Mouse (Mus musculus): ENCODE measurements around the gene Tmem17. TPM values are rescaled to one million over a fixed set of nuclear protein-coding genes. Genes with fewer than 3 reads are reported as not detected.
A peak's percentile ranks its signal among the peaks of the same experiment; 100 is the strongest.

Tmem17 gene
- polyA plus RNA-seq, 1 experiment from 2014 or later = 20.0 TPM

DNA sequence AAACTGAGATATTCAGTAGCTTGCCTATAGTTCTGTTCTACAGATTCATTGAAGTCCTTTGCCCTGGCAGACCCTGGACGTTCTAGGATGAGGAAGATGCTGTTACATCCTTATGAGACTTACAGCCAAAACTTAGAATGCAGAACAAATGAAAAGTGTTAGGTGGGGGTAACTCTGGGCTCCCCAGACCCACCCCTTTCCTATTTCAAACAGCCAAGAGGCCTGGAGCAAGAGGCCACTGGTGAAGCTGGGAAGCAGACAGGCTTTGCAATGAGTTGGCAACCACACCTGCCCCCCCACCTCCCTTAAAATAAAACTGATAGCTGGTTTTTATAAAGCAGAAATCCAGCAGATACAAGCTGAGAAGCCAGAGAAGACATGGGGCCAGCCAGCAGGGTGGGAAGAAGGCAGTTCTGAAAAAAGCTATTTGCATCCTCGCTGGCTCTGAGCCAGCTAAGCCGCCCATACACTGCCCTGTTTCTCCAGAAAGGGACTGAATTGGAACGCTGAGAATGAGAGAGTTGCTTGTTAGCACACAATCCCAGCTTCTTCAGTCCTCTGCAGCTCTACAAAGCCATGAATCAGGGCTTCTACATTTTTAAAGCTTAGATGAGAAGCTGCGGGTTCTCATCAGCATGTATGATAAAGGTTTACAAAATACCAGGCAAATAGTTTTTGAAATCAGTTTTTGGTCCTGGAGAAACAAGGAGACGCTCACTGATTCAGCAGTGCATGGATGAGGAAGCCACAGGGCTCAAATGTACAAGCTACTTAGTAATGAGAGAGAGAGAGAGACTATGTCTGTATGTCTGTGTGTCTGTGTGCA, 48.8 kb downstream of the Tmem17 start:
- H3K9ac ChIP-seq (ENCODE audit: low read length) = peak overlapping the region; percentile 2; the same call in 1 of the 2 replicates
- no peaks in the 10 kb centered on the region for H3K27me3 ChIP-seq (replicated peaks; ENCODE audit: control insufficient read depth, insufficient read depth, low read length)
- H3K36me3 ChIP-seq (ENCODE audit: control insufficient read depth, insufficient read depth, low read length) = no peaks in the 10 kb centered on the region
- H3K4me1 ChIP-seq (ENCODE audit: control insufficient read depth, insufficient read depth, low read length) = peaks cover 14% of the 10 kb centered on the region
- peak overlapping the region; percentile 28 for H3K27ac ChIP-seq (ENCODE audit: low read depth, low read length)
- H3K4me2 ChIP-seq (ENCODE audit: low read length) = peak overlapping the region; percentile 16
- ATAC-seq (peak; percentile 93), DNase-seq (ENCODE audit: low spot score) (peak; percentile 90)
- no peak overlapping the region for H3K4me3 ChIP-seq (ENCODE audit: low read depth, low read length)
- 10% methylated on average over 6 of the region's 6 CpGs for WGBS
- H3K9me3 ChIP-seq (replicated peaks; ENCODE audit: control insufficient read depth, low read length) = no peaks in the 10 kb centered on the region

GRCm38 (mm10) chr11:22561329-22561592, 49.4 kb downstream of the Tmem17 start:
- no peaks in the 10 kb centered on the region for H3K36me3 ChIP-seq (ENCODE audit: control insufficient read depth, insufficient read depth, low read length)
- no peaks in the 10 kb centered on the region for H3K27me3 ChIP-seq (replicated peaks; ENCODE audit: control insufficient read depth, insufficient read depth, low read length)
- no peak for DNase-seq (ENCODE audit: low spot score)
- WGBS = 83% methylated on average over 4 of the region's 4 CpGs
- no peak; the same call in 1 of the 2 replicates for ATAC-seq
- no peak overlapping the region for H3K4me3 ChIP-seq (ENCODE audit: low read depth, low read length)
- H3K9ac ChIP-seq (ENCODE audit: low read length) = peak overlapping the region; percentile 2; the same call in 1 of the 2 replicates
- H3K4me2 ChIP-seq (ENCODE audit: low read length) = no peak overlapping the region
- peak overlapping the region; percentile 28 for H3K27ac ChIP-seq (ENCODE audit: low read depth, low read length)
- H3K4me1 ChIP-seq (ENCODE audit: control insufficient read depth, insufficient read depth, low read length) = peaks cover 14% of the 10 kb centered on the region
- no peaks in the 10 kb centered on the region for H3K9me3 ChIP-seq (replicated peaks; ENCODE audit: control insufficient read depth, low read length)

GRCm38 (mm10) chr11:22563706-22564105, 51.8 kb downstream of the Tmem17 start:
- Histone ChIP-seq H3K4me3 (ENCODE audit: low read depth, low read length) (no peak overlapping the region), H3K9ac (ENCODE audit: low read length) (no peak overlapping the region), H3K27me3 (replicated peaks; ENCODE audit: control insufficient read depth, insufficient read depth, low read length) (no peaks in the 10 kb centered on the region), H3K4me2 (ENCODE audit: low read length) (no peak overlapping the region), H3K4me1 (ENCODE audit: control insufficient read depth, insufficient read depth, low read length) (peaks cover 14% of the 10 kb centered on the region), H3K36me3 (ENCODE audit: control insufficient read depth, insufficient read depth, low read length) (no peaks in the 10 kb centered on the region), H3K9me3 (replicated peaks; ENCODE audit: control insufficient read depth, low read length) (no peaks in the 10 kb centered on the region), H3K27ac (ENCODE audit: low read depth, low read length) (no peak overlapping the region)
- 81% methylated on average over 3 of the region's 3 CpGs for WGBS
- DNase-seq (ENCODE audit: low spot score) = no peak
- ATAC-seq = no peak

- no peaks in the 10 kb centered on the region for H3K27me3 ChIP-seq (replicated peaks; ENCODE audit: control insufficient read depth, insufficient read depth, low read length)
- H3K9ac ChIP-seq (ENCODE audit: low read length) = no peak overlapping the region
- H3K4me2 ChIP-seq (ENCODE audit: low read length) = no peak overlapping the region
- WGBS = 90% methylated on average over 3 of the region's 3 CpGs
- H3K4me3 ChIP-seq (ENCODE audit: low read depth, low read length) = no peak overlapping the region
- H3K4me1 ChIP-seq (ENCODE audit: control insufficient read depth, insufficient read depth, low read length) = peaks cover 14% of the 10 kb centered on the region
- no peaks in the 10 kb centered on the region for H3K36me3 ChIP-seq (ENCODE audit: control insufficient read depth, insufficient read depth, low read length)
- no peaks in the 10 kb centered on the region for H3K9me3 ChIP-seq (replicated peaks; ENCODE audit: control insufficient read depth, low read length)
- ATAC-seq (no peak), DNase-seq (ENCODE audit: low spot score) (no peak)
- H3K27ac ChIP-seq (ENCODE audit: low read depth, low read length) = no peak overlapping the region
These were observed 52.8 kb downstream of the Tmem17 start for GRCm38 (mm10) chr11:22564676-22565075.

Other genes starting within 250 kb of the Tmem17 start
- 17.1 and 20.4 TPM in 2 replicates for gene Ehbp1, start 169.8 kb upstream of the Tmem17 start, polyA plus RNA-seq (2014; fragmentation: Nextera tagmentation; extraction: Ambion mirVana)

Measured in forebrain, embryonic 14.5 days (tissue).